Mouse (Mus musculus): ENCODE results near the gene Pip4k2c. TPM values are rescaled to one million over a fixed set of nuclear protein-coding genes. Genes with fewer than 3 reads are reported as not detected.

Pip4k2c gene
- total RNA-seq, 1 experiment, result 41.7 TPM

DNA sequence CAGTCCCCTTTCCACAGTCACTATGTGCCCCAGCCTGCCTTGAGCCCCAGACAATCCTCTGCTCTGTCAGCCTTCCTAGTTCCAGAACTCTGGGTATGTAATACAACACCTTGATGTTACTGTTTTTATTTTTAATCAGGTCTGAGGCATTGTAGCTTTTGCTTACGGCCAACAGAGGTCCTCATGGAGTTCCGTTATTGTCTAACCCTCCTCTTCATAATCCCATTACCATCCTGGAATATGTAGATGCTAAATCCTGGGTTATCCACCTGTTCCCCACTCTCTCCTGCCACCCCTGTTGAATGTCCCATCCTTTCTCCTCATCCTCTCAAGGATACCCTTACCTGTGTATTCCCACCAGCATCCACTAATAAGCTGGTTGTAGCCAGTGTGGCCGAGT is 35.2 kb downstream of the Pip4k2c start:
- Histone ChIP-seq H3K9ac (ENCODE audit: insufficient read depth, low read depth, low read length, poor library complexity, severe bottlenecking) (no peak overlapping the region), H3K4me3 (ENCODE audit: insufficient read depth in 1 of 2, low read depth in 1 of 2, low read length in 2 of 2, poor library complexity in 1 of 2, severe bottlenecking in 1 of 2) (peak overlapping the region; percentile 42 to 62; a peak in 2 of 4 replicates), H3K9me3 (ENCODE audit: control insufficient read depth, insufficient read depth, low read depth, low read length) (no peaks in the 10 kb centered on the region), H3K27ac (ENCODE audit: insufficient read depth, low read depth, low read length, poor library complexity, severe bottlenecking) (no peak overlapping the region), H3K36me3 (ENCODE audit: control insufficient read depth, insufficient read depth, low read length, poor library complexity, severe bottlenecking) (no peaks in the 10 kb centered on the region), H3K4me1 (ENCODE audit: control insufficient read depth in 2 of 2, insufficient read depth in 2 of 2, low read length in 2 of 2, poor library complexity in 1 of 2) (peaks cover 8 to 23% of the 10 kb centered on the region in 2 experiments)
- in situ Hi-C loops (cut with MboI; ENCODE audit: low sequenced_read_pairs in 2 of 2, unreplicated experiment in 2 of 2), result no loop called here
- no peak for TF ChIP-seq CHD2 (IDR thresholded peaks at IDR 0.05; ENCODE audit: low read depth, low read length)
- TF ChIP-seq ZC3H11A (IDR thresholded peaks at IDR 0.05; ENCODE audit: borderline replicate concordance, low read depth, low read length), result no peak
- TF ChIP-seq ZNF384 (IDR thresholded peaks at IDR 0.05; ENCODE audit: low read depth, low read length), result no peak
- no peak for TF ChIP-seq MAFK (IDR thresholded peaks at IDR 0.05; ENCODE audit: insufficient read depth, low read depth, low read length)
- TF ChIP-seq HCFC1 (IDR thresholded peaks at IDR 0.05; ENCODE audit: borderline replicate concordance, insufficient read depth, low read length), result no peak
- DNase-seq (ENCODE audit: low read depth, low spot score), result no peak

DNA sequence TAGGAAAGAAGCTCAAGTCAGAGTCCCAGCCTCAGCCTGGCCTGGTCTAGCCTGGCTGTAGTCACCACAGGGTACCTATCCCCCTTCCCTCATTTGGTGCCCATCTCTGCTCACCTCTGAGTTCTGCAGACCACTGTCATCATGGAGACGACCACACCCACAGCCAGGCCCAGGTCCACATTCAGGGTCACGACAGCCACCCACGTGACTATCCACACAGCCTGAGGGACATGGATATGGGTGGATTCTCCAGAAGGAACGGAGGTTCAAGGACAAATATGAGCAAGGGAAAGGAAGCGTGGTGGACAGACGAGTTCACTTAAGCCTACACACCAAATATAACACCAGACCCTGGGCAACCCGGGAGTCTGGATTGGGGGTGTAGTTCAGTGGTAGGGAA is 37.2 kb downstream of the Pip4k2c start:
- H3K36me3 ChIP-seq (ENCODE audit: control insufficient read depth, insufficient read depth, low read length, poor library complexity, severe bottlenecking), result no peaks in the 10 kb centered on the region
- H3K27ac ChIP-seq (ENCODE audit: insufficient read depth, low read depth, low read length, poor library complexity, severe bottlenecking), result no peak overlapping the region
- TF ChIP-seq ZC3H11A (IDR thresholded peaks at IDR 0.05; ENCODE audit: borderline replicate concordance, low read depth, low read length), result no peak
- TF ChIP-seq CHD2 (IDR thresholded peaks at IDR 0.05; ENCODE audit: low read depth, low read length), result no peak
- TF ChIP-seq MAFK (IDR thresholded peaks at IDR 0.05; ENCODE audit: insufficient read depth, low read depth, low read length), result no peak
- no peak for TF ChIP-seq ZNF384 (IDR thresholded peaks at IDR 0.05; ENCODE audit: low read depth, low read length)
- no peak for TF ChIP-seq HCFC1 (IDR thresholded peaks at IDR 0.05; ENCODE audit: borderline replicate concordance, insufficient read depth, low read length)
- H3K9me3 ChIP-seq (ENCODE audit: control insufficient read depth, insufficient read depth, low read depth, low read length), result no peaks in the 10 kb centered on the region
- DNase-seq (ENCODE audit: low read depth, low spot score), result no peak
- no peak overlapping the region for H3K9ac ChIP-seq (ENCODE audit: insufficient read depth, low read depth, low read length, poor library complexity, severe bottlenecking)
- in situ Hi-C loops (cut with MboI; ENCODE audit: low sequenced_read_pairs in 2 of 2, unreplicated experiment in 2 of 2), result no loop called here
- H3K4me1 ChIP-seq (ENCODE audit: control insufficient read depth in 2 of 2, insufficient read depth in 2 of 2, low read length in 2 of 2, poor library complexity in 1 of 2), result peaks cover 9 to 21% of the 10 kb centered on the region in 2 experiments
- H3K4me3 ChIP-seq (ENCODE audit: insufficient read depth in 1 of 2, low read depth in 1 of 2, low read length in 2 of 2, poor library complexity in 1 of 2, severe bottlenecking in 1 of 2), result no peak overlapping the region

DNA sequence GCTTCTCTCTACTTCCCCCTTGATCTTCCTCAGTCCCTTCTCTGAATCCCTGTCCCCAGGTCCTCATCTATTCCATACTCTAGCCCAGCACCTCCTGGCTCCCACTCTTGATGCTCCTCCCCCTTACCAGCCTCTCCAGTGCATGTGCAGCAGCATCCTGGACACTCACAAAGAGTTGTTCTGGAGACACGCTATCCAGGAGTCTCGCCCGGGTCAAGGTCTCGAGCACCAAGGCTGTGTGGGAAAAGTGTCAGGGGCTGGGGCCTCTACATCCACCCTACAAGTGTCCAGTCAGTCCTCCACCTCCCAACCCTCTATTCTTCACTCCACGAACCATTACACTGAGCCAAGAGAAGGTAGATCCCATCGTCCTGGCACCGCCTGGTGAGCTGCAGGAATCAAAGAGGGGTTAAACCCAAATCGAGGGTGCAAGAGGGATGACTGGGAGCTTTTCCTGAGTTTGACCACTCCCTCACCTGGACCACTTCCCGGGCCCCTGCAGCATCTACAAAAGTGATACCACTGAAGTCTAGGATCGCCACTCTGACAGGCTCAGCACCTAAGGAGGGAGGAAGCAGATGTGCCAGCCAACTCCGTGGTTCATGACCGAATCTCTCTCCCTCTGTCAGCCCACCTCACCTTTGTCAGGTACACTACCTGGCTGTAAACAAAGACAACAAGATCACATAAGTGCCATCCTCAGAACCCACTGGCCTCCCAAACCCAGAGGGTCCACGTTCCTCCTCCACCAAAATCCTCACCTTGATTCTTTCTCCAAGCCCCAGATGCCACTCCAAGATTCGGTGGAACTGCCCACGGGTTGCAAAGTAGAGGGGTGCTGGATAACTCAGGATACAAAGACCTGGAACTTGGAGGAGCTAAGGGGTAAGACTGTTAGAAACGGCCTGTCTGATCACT is 38.0 kb downstream of the Pip4k2c start:
- H3K36me3 ChIP-seq (ENCODE audit: control insufficient read depth, insufficient read depth, low read length, poor library complexity, severe bottlenecking), result no peaks in the 10 kb centered on the region
- in situ Hi-C loops (cut with MboI; ENCODE audit: low sequenced_read_pairs in 2 of 2, unreplicated experiment in 2 of 2), result no loop called here
- DNase-seq (ENCODE audit: low read depth, low spot score), result no peak
- TF ChIP-seq CHD2 (IDR thresholded peaks at IDR 0.05; ENCODE audit: low read depth, low read length), result no peak
- no peak overlapping the region for H3K4me3 ChIP-seq (ENCODE audit: insufficient read depth in 1 of 2, low read depth in 1 of 2, low read length in 2 of 2, poor library complexity in 1 of 2, severe bottlenecking in 1 of 2)
- H3K27ac ChIP-seq (ENCODE audit: insufficient read depth, low read depth, low read length, poor library complexity, severe bottlenecking), result no peak overlapping the region
- H3K4me1 ChIP-seq (ENCODE audit: control insufficient read depth in 2 of 2, insufficient read depth in 2 of 2, low read length in 2 of 2, poor library complexity in 1 of 2), result peaks cover 9 to 21% of the 10 kb centered on the region in 2 experiments
- H3K9ac ChIP-seq (ENCODE audit: insufficient read depth, low read depth, low read length, poor library complexity, severe bottlenecking), result no peak overlapping the region
- H3K9me3 ChIP-seq (ENCODE audit: control insufficient read depth, insufficient read depth, low read depth, low read length), result no peaks in the 10 kb centered on the region

DNA sequence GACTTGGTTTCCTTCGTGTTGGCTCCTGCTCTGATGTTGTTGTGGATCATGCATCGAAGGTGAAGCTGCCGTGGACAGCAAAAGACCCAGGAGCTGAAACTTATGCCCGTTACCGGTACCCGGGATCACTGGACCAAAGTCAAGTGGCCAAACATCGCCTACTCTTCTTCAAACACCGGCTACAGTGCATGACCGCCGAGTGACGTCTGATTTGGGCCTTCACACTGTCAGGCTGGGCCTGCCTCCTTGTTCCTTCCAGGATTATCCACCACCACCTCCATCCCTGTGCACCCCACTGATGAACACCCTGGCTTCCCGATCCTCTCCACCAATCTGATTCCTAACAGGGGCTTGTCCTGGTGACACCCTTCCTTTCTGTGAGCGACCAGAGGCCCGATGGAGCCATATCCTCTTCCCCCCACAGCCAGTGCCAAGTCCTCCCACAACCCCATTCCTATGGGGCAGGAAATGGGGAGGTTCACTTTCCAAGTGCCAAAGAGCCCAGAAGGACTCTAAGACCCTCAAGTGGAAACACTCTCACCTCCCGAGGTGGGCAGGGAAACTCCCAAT is 39.7 kb downstream of the Pip4k2c start:
- Histone ChIP-seq H3K36me3 (ENCODE audit: control insufficient read depth, insufficient read depth, low read length, poor library complexity, severe bottlenecking) (no peaks in the 10 kb centered on the region), H3K9ac (ENCODE audit: insufficient read depth, low read depth, low read length, poor library complexity, severe bottlenecking) (no peak overlapping the region), H3K9me3 (ENCODE audit: control insufficient read depth, insufficient read depth, low read depth, low read length) (no peaks in the 10 kb centered on the region), H3K4me1 (ENCODE audit: control insufficient read depth in 2 of 2, insufficient read depth in 2 of 2, low read length in 2 of 2, poor library complexity in 1 of 2) (peaks cover 9 to 15% of the 10 kb centered on the region in 2 experiments), H3K27ac (ENCODE audit: insufficient read depth, low read depth, low read length, poor library complexity, severe bottlenecking) (no peak overlapping the region), H3K4me3 (ENCODE audit: insufficient read depth in 1 of 2, low read depth in 1 of 2, low read length in 2 of 2, poor library complexity in 1 of 2, severe bottlenecking in 1 of 2) (no peak overlapping the region)
- in situ Hi-C loops (cut with MboI; ENCODE audit: low sequenced_read_pairs in 2 of 2, unreplicated experiment in 2 of 2), result no loop called here
- no peak for TF ChIP-seq ZC3H11A (IDR thresholded peaks at IDR 0.05; ENCODE audit: borderline replicate concordance, low read depth, low read length)
- TF ChIP-seq MAFK (IDR thresholded peaks at IDR 0.05; ENCODE audit: insufficient read depth, low read depth, low read length), result no peak
- TF ChIP-seq CHD2 (IDR thresholded peaks at IDR 0.05; ENCODE audit: low read depth, low read length), result no peak
- TF ChIP-seq ZNF384 (IDR thresholded peaks at IDR 0.05; ENCODE audit: low read depth, low read length), result no peak
- TF ChIP-seq HCFC1 (IDR thresholded peaks at IDR 0.05; ENCODE audit: borderline replicate concordance, insufficient read depth, low read length), result no peak
- DNase-seq (ENCODE audit: low read depth, low spot score), result no peak

Measured in ES-E14 (cell line).